Mouse (Mus musculus) CD4-positive helper T cell, adult 2 months (primary cell): ENCODE data around the gene Wdr76.
"Not testable (repeated sequence)": the region's sequence is repeated elsewhere in the genome, so short reads cannot be mapped to it uniquely, and the experiment has no call there.

ENCODE experiments used
- DNase-seq: peaks from one replicate; pipeline ENCODE4 v3.0.0-alpha.2; 2012; ENCODE audit warnings: low read depth, missing footprints, low spot score

Gene Wdr76

DNA sequence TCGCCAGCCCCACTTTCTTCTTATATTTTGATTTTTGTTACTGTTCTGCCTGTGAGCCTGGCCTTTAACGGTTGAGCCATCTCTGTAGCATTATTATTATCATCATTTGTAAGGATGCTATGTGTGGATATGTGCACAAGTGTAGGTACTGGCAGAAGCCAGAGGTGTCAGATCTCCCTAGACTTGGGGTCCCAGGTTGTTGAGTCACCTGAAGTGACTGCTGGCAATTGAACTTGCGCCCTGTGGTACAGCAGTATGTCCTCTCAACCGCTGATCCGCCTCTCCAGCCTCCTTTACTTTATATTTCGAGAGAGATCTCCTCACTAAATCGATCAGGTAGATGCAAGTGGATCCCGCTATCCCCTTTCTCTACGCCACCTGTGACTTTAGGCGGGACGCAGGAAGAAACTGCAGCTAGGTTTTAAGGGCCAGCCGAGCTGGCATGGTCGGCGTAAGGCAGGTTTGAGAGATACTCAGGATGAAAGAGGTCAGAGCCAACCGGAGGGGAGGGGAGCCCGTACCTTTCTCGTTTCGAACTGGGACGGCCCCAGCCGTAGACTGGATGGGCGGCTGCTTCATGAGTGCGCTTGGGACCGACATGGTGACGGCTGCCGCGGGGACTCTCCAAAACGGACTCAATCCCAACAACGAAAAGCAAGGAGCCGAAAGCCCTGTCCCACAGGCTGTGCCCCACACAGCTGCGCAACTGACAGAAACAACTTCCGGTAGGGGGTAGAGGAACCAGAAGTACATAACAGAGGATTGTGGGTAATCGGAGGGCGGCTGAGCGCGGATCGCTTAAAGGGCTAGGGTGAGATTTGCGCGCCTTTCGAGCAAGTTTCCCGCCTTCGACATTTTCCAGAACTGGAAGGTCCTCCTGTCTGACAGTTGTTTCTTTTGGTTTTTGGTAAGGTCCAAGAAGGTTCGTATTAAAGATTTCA is at the start of gene Wdr76, which contains the start of gene Mfap1a:
Gene Wdr76, plus strand, starts transcription at position 782 of the 941 bp plus-strand sequence.
Gene Mfap1a, minus strand, starts transcription at position 724 of the 941 bp plus-strand sequence.
- DNase-seq = peak; percentile 89

GRCm38 (mm10) chr2:121460071-121460470 is 46.5 kb upstream of the Wdr76 start:
- no peak for DNase-seq

DNA sequence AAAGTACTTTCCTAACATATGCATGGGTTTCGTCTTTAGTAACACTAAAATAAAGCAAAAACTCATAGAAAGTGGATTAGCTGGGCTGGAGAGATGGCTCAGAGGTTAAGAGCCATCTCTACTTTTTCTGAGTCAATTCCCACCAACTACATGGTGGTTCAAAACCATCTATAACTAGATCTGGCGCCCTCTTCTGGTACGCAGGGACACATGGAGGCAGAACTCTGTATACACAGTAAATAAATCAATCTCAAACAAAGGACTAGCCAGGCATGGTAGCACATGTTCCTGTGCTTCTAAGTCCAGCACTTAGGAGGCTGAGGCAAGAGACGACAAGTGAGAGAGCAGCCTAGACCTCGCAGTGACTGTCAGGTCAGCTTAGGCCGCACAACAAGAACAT is 37.5 kb upstream of the Wdr76 start:
- not testable (repeated sequence) for DNase-seq

DNA sequence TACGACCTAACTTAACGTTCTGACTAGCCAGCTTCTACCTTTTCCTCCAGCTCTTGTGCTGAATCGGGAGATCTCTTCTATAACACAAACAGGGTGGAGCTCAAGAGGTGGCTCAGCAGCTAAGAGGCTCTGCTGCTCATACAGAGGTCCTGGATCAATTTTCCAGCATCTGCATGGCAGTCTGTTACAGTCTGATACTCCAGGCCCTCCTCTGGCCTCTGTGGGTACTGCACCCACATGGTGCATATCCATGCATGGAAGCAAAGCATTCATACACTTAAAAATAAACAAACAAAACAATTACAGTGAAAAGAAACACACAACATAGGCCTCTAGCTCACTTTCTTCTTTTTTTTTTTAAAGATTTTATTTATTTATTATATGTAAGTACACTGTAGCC is 33.7 kb upstream of the Wdr76 start:
- DNase-seq = not testable (repeated sequence)

DNA sequence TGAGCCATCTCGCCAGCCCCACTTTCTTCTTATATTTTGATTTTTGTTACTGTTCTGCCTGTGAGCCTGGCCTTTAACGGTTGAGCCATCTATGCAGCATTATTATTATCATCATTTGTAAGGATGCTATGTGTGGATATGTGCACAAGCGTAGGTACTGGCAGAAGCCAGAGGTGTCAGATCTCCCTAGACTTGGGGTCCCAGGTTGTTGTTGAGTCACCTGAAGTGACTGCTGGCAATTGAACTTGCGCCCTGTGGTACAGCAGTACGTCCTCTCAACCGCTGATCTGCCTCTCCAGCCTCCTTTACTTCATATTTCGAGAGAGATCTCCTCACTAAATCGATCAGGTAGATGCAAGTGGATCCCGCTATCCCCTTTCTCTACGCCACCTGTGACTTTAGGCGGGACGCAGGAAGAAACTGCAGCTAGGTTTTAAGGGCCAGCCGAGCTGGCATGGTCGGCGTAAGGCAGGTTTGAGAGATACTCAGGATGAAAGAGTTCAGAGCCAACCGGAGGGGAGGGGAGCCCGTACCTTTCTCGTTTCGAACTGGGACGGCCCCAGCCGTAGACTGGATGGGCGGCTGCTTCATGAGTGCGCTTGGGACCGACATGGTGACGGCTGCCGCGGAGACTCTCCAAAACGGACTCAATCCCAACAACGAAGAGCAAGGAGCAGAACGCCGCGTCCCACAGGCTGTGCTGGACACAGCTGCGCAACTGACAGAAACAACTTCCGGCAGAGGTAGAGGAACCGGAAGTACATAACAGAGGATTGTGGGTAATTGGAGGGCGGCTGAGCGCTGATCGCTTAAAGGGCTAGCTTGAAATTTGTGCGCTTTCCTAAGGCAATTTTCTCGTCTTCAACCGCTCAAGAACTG is 33.0 kb upstream of the Wdr76 start, which contains the start of gene Mfap1b:
Gene Mfap1b, minus strand, starts transcription at position 767 of the 879 bp plus-strand sequence.
- DNase-seq = peak; percentile 89

DNA sequence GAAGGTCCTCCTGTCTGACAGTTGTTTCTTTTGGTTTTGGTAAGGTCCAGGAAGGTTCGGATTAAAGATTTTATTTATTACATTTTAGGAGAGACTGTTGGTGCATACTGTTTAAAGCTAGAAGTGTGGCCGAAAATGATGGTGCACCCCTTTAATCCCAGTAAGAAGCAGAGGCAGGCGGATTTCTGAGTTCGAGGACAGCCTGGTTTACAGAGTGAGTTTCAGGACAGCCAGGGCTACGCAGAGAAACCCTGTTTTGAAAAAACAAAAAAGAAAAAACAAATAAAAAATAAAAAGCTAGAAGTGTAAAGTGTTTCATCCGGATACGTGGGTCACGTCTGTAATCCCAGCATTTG is 32.4 kb upstream of the Wdr76 start:
- no peak for DNase-seq

- DNase-seq = not testable (repeated sequence)
These were observed 31.2 kb upstream of the Wdr76 start for GRCm38 (mm10) chr2:121475306-121475705.

GRCm38 (mm10) chr2:121477491-121478266 is 28.8 kb upstream of the Wdr76 start:
- no peak for DNase-seq

DNA sequence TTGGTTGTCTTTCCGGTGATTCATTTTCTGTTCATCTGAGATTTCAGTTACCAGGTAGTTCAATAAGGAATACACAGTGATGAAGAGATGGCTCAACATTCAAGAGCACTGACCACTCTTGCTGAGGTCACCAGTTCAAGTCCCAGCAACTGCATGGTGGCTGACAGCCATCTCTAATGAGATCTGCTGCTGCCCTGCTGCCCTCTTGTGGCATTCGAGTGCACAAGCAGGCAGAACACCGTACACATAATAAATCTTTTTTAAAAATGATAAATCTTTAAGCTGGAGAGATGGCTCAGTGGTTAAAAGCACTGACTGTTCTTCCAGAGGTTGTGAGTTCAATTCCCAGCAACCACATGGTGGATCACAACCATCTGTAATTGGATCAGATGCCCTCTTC is 26.0 kb upstream of the Wdr76 start:
- peak; percentile 56 for DNase-seq

DNA sequence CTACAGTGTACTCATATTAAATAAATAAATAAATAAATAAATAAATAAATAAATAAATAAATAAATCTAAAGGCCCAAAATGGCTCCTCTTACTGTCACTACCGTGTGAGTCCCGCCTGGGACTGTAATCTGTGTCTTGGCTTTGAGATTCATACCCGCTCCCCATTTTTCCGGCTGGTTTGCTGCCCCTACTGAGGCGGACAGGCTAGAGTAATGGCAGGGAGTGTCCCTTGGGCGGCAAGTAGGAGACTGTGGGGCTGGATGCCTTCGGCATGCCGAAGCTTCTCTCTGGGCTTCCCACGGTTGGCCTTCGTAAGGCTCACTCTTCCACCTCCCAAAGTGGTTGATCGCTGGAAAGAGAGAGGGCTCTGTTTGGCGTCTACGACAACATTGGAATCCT is 25.6 kb upstream of the Wdr76 start:
- DNase-seq = not testable (repeated sequence)

- DNase-seq = no peak
These were observed 22.9 kb upstream of the Wdr76 start for GRCm38 (mm10) chr2:121483576-121483975.

GRCm38 (mm10) chr2:121484403-121484802 is 22.1 kb upstream of the Wdr76 start:
- DNase-seq = not testable (repeated sequence)

DNA sequence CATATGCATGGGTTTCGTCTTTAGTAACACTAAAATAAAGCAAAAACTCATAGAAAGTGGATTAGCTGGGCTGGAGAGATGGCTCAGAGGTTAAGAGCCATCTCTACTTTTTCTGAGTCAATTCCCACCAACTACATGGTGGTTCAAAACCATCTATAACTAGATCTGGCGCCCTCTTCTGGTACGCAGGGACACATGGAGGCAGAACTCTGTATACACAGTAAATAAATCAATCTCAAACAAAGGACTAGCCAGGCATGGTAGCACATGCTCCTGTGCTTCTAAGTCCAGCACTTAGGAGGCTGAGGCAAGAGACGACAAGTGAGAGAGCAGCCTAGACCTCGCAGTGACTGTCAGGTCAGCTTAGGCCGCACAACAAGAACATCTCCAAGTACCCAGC is 5.0 kb upstream of the Wdr76 start:
- not testable (repeated sequence) for DNase-seq

- DNase-seq = no peak
These were observed 839 bp downstream of the Wdr76 start for GRCm38 (mm10) chr2:121507173-121507950.

- DNase-seq = no peak
These were observed 1.4 kb downstream of the Wdr76 start for GRCm38 (mm10) chr2:121507951-121508330.

DNA sequence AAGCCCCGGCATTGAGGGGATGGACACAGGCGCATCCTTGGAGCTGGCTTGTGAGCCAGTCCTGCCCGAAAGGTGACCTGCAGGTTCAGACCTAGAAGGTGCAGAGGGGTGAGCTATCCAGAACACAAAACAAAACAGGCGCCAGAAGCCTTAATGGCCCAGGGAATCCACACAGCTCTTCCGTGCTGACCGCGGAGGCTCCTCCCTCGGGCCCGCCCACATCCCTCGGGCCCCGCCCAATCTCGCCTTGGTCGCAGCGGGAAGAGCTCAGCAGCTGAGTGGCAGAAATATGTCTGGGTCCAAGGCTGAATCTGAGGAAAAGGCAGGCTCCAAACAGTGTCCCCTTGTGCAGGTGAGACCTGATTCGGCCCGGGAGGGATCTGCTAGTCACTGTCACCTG is 3.1 kb downstream of the Wdr76 start:
- peak; percentile 57 for DNase-seq

DNA sequence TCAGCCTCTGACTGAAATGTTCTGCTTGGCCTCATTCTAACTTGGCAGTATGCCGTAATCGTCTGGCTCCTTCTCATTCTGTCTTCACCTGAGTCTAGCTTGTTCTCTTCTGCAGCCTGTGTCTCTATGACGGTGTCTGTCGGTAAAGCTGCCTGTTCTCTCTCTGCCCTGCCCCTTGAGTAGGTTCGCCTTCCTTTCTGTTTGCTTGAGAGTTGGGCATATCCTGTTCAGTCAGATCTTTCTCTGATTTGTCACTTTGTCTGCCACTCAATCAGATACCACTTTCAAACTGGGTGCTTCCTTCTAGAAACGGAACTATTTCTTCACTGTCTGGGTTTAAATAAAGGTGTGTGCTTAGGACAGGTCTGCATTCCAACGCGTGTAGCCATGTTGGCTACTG is 4.9 kb downstream of the Wdr76 start:
- DNase-seq = peak; percentile 93

- not testable (repeated sequence) for DNase-seq
These were observed 6.7 kb downstream of the Wdr76 start for GRCm38 (mm10) chr2:121512991-121513765.

DNA sequence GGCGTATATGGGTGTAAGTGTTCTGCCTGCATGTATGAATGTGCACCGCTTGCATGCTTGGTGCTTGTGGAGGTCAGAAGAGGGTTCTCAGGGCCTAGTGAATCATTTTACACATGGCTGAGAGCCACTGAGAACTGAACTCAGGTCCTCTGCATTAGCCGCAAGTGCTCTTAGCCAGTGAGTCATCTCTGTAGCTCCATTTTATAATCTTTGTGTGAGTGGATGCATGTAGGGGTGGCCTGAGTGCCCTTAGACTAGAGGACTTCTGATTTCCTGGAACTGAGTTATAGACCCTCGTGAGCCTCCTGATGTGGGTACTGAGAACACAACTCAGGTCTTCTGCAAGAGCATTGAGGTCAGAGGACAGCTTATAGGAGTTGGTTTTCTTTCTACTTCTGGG is 7.7 kb downstream of the Wdr76 start:
- no peak for DNase-seq

GRCm38 (mm10) chr2:121518106-121518505 is 11.6 kb downstream of the Wdr76 start:
- DNase-seq = no peak
